Mouse (Mus musculus) ovary, adult 10 weeks (tissue): Measurements from ENCODE around the gene Ssbp1. TPM values are rescaled to one million over a fixed set of nuclear protein-coding genes. Genes with fewer than 3 reads are reported as not detected.

Experiments used
- polyA plus RNA-seq: library from polyadenylated mRNA; stranded (reverse); fragments of 350-450 nt; fragmentation: Illumina TruSeq; extraction: RNeasy Lipid Tissue Mini Kit (QIAGEN cat#74804); gene quantifications from one replicate; pipeline ENCODE4 v1.2.3, GENCODE M21; 2014

The Ssbp1 gene
- 117 TPM for polyA plus RNA-seq

DNA sequence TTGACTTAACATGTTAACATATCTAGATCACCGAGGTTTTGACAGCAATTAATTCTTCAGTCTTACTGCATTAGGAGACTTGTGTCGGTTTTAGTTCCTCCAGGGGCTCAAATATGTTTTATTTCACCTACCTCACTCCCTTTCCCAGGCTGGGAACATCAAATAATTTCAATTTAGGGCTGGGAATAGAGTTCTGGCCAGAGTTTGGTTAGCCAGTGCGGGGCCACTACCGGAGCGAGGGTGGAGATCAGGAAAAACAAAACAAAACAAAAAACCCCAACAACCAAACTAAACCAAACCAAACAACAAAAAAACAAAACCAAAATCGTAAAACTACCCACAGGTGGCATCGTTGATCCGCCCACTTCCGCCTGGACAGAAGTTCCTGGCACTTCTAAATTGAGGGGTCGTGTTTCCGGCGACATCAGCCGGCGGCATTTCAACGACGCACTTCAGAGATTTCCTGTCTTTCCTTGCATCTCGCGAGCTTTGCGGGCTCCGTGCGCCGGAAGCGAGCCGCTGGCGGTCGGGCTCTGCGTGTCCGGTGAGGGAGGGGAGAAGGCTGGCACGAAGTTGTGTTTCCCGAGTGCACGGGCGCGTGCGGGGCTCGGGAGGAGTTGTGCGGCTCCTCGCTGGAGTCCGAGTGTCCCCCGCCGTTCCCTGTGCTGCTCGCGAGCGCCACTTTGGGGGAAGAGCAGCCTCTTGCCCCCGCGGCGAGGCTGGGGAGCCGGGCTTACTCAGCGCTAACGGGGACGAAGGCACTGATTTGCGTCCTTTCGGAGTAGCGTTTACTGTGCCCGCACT lies at the start of gene Ssbp1:
Ssbp1 (plus strand) TSS at position 437 of the 804 bp plus-strand sequence.

DNA sequence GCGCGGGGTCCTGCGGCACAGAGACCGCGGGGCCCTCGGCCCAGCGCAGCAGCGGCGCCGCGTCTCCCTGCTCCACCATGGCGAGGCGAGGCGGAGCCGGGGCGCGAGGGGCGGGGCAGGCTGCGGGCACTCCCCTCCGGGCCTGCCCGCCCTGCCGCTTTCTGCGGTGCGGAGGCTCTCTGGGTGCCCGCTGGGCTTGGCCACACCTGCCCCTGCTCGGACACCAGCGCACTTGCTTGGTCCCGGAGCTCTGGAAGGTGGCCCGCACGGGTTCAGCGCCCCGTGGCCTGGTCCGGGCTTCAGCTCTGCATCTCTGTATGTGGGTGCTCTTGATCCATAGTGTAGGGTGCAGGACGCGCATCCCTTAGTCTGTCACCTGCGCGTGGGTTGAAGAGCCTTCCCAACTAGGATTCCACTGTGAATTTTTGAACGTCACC lies 35.1 kb upstream of the Ssbp1 start, which contains the start of gene E330009J07Rik:
E330009J07Rik (minus strand) TSS at position 89 of the 437 bp plus-strand sequence.

GRCm38 (mm10) chr6:40438936-40439335 lies 32.2 kb upstream of the Ssbp1 start, which contains the start of gene Wee2:
Gene Wee2 (plus strand): TSS chr6:40439088.

GRCm38 (mm10) chr6:40490933-40491332 lies 19.8 kb downstream of the Ssbp1 start, which contains the start of gene Tas2r137:
Gene Tas2r137 (plus strand): TSS chr6:40491233.

DNA sequence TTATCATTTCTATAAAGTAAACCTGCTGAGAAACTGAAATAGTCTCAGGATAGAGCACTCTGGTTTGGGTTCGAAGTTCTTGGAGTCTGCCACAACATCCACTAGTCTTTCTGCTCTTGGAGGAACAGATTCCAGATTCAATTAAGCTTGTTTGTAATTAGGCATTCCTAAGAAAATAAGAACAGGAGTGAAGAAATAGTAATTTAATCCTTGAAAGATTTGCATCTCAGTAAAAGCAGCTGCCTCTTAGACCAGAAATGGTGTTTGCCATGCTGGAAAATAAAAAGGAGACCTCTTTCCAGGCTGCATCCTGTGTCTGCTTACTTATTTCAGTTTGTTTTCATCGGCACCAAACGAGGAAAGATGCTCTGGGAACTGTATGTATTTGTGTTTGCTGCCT lies 22.1 kb downstream of the Ssbp1 start, which contains the start of gene Tas2r108:
Tas2r108 (plus strand) TSS at position 301 of the 400 bp plus-strand sequence.

GRCm38 (mm10) chr6:40519408-40519807 lies 48.3 kb downstream of the Ssbp1 start, which contains the start of gene Prss37:
Gene Prss37 (minus strand): TSS chr6:40519508.

Other genes with a start within 250 kb of the Ssbp1 start
- gene Agk, start 146.2 kb upstream of the Ssbp1 start, polyA plus RNA-seq: 21.0 TPM
- gene E330009J07Rik, start 35.2 kb upstream of the Ssbp1 start, polyA plus RNA-seq: 18.1 TPM
- 12.3 TPM for gene Wee2, start 32.3 kb upstream of the Ssbp1 start, polyA plus RNA-seq
- not detected for gene Tas2r137, start 19.9 kb downstream of the Ssbp1 start, polyA plus RNA-seq
- gene Tas2r108, start 22.2 kb downstream of the Ssbp1 start, polyA plus RNA-seq: not detected
- gene Prss37, start 48.2 kb downstream of the Ssbp1 start, polyA plus RNA-seq: not detected
- not detected for gene Olfr461, start 83.7 kb downstream of the Ssbp1 start, polyA plus RNA-seq
- not detected for gene Olfr460, start 98.1 kb downstream of the Ssbp1 start, polyA plus RNA-seq
- gene Clec5a, start 114.5 kb downstream of the Ssbp1 start, polyA plus RNA-seq: 3.4 TPM
- not detected for gene Tas2r138, start 142.0 kb downstream of the Ssbp1 start, polyA plus RNA-seq
- gene Mgam, start 157.5 kb downstream of the Ssbp1 start, polyA plus RNA-seq: 1.4 TPM